Mouse (Mus musculus) 3T3-L1 (cell line): ENCODE results near the gene Ndufa8.
A peak's percentile ranks its signal among the peaks of the same experiment; 100 is the strongest.

Experiments
- DNase-seq: peaks from one replicate; pipeline ENCODE4 v3.0.0-alpha.2; 2015; ENCODE audit warnings: low read depth, low spot score

The Ndufa8 gene

DNA sequence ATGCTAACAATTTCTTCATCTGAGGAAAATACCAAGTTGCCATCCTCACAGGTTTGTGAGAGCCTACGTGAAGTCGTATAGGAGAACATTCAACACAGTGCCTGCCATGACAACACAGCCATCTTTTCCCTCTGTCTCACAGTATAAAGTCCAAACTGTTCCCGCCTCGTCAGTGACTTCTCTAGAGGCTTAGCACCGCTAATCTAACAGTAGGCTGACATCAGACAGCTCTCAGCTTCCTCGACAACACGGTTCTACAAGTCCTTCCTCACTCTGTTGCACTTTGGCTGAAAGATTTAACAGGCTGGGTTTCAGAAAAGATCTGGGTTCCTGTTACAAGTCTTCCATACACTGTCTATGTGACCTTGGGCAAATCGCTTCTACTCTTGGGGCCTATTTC, 1.0 kb downstream of the Ndufa8 start:
- DNase-seq: peak; percentile 13

DNA sequence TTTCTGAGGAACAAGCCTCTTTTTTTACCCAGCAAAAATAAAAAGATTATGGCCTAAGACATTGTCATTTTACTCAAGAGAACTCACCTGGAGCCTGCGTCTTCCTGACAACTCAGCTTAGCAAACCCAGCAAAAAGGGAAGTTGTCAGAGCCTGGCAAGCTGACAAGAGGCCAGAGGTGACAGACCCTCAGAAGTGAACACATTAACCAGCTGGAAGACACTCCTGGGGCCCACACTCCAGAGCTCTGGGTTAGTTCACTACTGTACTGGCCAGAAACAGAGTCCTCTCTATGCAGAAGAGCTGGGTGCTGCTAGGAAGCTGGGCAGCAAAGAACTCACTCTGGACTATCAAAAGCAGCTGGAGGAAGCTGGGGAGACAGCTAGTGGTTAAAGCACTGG, 8.3 kb downstream of the Ndufa8 start:
- no peak for DNase-seq

GRCm38 (mm10) chr2:36039297-36039985, 9.8 kb downstream of the Ndufa8 start:
- no peak for DNase-seq

DNA sequence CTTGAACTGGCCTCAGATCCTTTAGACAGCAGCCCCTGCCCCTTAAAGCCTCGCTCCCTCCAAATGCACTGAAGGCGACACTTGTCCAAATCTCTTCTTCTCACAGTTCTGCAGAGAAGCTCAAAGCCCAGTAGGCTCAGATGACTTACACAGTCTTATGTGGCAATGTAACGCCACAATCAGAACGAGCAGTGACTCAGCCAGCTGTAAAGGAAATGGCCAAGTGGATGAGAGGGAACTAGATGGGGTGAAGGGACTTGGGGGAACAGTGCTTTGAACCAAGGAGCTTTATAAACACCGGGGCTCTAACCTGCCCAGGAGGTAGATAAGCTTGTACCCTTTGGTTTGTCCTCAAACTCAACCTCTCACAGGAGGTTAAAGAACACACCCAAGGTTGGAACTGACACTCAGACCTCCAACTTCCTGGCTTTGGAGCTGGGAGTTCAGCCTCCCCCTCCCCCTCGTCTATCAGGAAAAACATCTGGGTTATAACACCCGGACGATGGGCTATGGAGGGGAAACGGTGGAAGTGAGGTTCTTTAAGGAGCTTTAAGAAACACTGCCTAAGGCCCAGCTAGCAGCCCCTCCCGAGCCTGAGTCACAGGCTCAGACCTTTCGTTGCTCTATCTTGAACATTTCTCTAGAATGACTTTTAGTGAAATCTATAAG, 13.7 kb downstream of the Ndufa8 start:
- DNase-seq: no peak

DNA sequence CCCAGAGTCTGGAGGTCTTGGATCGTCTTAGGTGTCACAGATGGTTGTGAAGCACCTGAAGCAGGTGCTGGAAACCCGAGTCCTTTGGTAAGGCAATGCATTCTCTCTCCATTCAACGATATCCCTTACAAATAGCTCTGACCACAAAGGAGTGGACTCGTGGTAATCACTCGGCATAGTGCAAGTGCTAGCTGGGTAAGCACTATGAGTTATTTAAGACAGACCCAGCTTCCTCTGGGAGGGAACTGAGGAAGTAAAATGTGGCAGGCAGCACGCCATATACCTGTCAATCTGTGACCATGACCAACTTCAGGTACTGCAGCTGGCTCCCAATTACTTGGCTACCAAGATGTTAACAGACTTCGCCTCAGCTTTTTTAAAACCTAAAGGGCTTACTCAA, 14.3 kb downstream of the Ndufa8 start:
- no peak for DNase-seq

- DNase-seq: no peak
Observed at GRCm38 (mm10) chr2:36033966-36034365, 15.2 kb downstream of the Ndufa8 start.

GRCm38 (mm10) chr2:36032884-36033283, 16.3 kb downstream of the Ndufa8 start:
- no peak for DNase-seq

- DNase-seq: no peak
Observed at GRCm38 (mm10) chr2:36023291-36023690, 25.9 kb downstream of the Ndufa8 start.

DNA sequence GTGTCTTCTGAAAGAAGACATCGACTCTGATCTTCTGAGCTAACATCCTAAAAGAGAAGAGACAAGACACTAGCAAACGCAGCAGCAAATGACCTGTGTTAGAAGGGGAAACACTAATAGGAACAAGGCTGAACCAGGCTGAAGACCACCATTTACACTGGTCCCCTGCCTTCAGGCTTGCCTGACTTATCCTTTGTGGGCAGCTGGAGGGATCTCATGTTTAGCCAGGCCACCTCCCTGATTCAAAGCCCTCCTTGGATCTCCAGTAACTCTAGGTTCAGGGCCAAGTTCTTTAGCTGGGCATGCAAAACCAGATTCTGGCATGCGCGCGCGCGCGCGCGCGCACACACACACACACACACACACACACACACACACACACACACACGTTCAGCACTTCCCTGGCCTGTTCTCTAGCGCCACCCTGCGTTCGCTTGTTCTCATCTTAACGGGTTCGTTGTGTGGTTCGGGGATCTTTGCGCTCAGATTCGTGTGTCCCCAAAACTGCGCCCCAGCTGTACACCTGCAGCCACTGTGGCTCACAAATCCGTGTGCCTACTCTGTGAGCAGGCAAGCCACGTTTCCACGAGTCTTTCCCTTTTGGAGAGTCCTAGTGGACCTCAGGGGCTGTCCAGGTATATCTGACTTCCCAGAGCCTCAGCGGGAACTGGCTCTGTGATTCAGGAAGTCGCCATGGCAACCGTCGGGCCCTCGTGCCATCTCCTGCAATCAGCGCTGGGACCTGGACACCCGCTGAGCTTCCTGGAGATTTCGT, 27.6 kb downstream of the Ndufa8 start:
- DNase-seq: no peak

DNA sequence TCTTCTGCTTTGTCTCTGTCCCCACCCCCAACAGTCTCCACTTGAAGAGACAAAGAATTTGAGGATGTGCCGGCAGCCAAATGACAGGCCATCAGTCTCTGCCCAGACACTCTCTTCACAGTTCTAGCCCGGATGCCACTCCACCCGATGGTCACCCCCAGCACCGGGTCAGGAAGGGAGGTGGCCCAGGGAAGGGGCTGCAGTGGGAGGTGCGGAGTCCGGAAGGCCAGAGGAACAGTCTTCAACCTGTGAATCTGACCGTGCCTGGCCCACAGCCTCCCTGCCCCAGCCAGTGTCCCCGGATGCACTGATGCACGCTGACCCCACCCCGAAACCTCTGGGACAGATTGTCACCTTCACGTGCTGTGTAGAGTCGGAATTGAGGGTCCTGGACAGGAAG, 36.2 kb downstream of the Ndufa8 start:
- DNase-seq: no peak

DNA sequence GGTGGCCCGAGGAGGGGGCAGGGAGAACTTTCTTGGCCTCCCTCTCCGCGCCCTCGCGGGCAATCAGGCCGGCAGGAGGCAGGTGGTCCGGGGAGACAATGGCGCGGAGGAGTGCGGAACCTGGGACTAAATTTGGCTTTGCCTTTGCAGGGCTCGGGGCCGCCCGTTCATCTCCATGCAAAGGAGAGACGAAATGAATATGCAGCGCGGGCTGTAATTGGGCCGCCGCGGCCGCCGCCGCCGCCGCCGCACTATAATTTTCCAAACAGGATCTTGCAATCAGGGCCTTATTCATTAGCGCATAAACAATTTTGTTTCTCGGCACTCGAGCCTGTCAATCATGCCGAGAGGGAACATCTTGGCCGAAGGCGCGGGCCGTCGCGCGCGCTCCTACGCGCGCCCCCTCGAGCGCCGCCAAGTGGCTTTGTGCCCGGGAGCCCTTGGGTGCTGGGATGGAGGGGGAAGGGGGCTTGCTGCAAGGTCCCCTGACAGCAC, 37.8 kb downstream of the Ndufa8 start:
- DNase-seq: no peak

GRCm38 (mm10) chr2:36010579-36010978, 38.6 kb downstream of the Ndufa8 start:
- DNase-seq: no peak

DNA sequence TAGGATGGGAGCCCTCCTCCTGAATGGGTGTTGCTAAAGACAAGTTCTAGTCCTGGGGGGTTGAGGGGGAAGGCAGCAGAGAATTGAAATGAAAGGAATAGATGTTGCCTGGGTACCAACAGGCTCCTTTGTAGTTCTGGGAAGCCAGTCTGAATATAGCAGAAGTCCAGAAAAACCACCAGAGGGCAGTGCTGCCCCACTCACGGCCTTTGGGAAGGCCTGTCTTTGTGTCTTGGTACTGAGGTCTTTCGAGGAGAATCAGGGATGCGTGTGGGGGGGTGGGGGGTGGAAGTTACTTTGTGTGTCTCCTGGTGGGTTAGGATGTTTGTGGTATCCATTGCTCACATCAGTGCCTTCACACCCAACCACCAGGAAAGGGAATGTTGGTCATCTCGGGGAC, 39.8 kb downstream of the Ndufa8 start:
- peak; percentile 92 for DNase-seq

GRCm38 (mm10) chr2:36008071-36008470, 41.1 kb downstream of the Ndufa8 start:
- peak; percentile 89 for DNase-seq

DNA sequence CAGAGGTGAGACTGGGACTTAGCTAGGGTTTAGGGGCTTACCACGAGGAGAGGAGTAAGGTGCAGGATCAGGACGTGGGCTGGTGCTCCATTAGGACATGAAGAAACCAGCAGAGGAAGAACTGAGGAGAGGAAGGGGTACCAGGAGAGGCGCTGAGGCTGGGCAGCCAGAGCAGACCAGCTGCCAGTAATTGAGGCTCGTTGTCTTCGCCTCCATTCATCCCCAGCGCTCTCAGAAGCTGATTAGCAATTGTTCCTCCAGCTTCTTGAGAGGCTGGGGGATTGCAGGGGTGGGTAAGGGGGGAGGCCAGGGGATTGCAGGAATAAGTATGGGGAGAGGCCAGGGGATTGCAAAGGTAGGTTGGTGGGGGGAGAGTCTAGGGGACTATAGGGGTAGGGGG, 47.0 kb downstream of the Ndufa8 start:
- no peak for DNase-seq

DNA sequence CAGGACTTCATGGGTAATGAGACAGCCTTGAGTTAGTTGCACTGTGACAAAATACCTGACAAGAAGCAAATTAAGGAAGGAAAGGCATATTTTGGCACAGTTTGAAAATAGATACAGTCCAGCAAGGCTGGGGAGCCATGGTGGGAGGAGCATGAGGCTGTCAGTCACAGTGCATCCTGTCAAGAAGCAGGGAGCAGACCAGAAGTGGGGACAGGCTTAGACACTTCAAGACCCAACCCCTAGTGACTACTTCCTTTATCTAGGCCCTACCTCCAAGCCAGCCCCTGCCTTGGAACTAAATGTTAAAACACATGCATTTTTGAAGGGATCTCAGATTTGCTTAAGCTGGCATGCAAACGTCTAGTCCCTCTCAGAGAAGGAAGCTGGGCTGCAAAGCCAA, 48.8 kb downstream of the Ndufa8 start:
- no peak for DNase-seq

DNA sequence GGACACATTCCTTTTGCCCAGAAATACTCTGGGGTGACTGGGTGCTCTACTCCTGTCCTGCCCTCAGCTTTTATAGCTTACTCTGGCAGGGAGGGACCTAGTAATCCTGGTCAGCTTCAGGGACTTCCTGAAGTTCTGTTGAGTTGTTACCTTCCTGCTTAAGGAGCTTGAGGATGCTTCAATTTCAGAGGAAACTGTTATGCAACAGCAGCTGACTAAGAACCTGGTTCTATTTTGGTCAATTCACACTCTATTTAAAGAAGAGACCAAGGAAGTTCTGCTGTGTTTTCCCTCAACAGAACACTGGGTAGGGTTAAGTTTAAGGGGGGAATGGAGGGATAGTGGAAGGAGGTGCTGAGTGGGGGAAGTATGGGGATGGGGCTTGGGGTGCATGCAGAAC, 50.0 kb downstream of the Ndufa8 start:
- DNase-seq: no peak

- DNase-seq: peak; percentile 53
Observed at GRCm38 (mm10) chr2:35998416-35998815, 50.8 kb downstream of the Ndufa8 start.

- no peak for DNase-seq
Observed at GRCm38 (mm10) chr2:35996753-35997152, 52.5 kb downstream of the Ndufa8 start.

- DNase-seq: peak; percentile 85
Observed at GRCm38 (mm10) chr2:35994303-35994702, 54.9 kb downstream of the Ndufa8 start.

GRCm38 (mm10) chr2:35993481-35993880, 55.7 kb downstream of the Ndufa8 start:
- no peak for DNase-seq

GRCm38 (mm10) chr2:35992259-35992658, 56.9 kb downstream of the Ndufa8 start:
- no peak for DNase-seq
